16 mouse cellular contexts compared by ENCODE assay signal in the genomic region with DNA sequence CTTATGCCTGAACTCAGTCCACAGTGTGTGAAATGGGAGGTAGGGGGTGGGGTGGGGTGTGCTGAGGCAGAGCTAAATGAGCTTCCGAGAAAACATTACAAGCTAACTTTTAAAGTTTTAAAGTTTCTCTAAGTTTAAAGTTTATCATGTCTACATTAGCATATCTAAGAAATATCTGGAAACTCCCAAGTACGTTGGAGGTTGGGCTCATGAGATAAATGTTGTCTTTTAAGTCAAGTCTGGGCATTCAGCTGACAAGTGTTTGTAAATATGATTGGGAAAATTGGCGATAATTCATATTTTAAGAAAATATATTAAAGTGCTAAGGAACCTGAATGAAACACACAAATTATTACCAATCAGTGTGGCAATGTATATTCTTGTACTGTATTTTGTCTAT.
"Had no signal": no experiment of that assay in that cellular context is flagged by ENCODE, and none has a peak within 500 bp of the region (broad histone marks: within the 10 kb centered on the region; RNA-seq: fewer than 3 reads in every experiment).

No protein-coding gene starts in this region.

- H3K9me3 ChIP-seq: neural tube, embryonic 13.5 days; neural tube, embryonic 15.5 days; stomach, embryonic 15.5 days had no signal

- H3K36me3 ChIP-seq: neural tube, embryonic 13.5 days; neural tube, embryonic 15.5 days; stomach, embryonic 15.5 days had no signal

- DNase-seq: retina, postnatal 1 day; right cerebral cortex, adult 18-20 months; right cerebral cortex, postnatal 14 days; right cerebral cortex, postnatal 25 days; right cerebral cortex, postnatal 4 days; spleen, adult 18-20 months; thymus, adult 18-20 months; thymus, adult 2 months; thymus, postnatal 14 days; thymus, postnatal 25 days; thymus, postnatal 36 days; thymus, postnatal 4 days had no signal

- H3K4me1 ChIP-seq: neural tube, embryonic 13.5 days; neural tube, embryonic 15.5 days; stomach, embryonic 15.5 days had no signal

- H3K27me3 ChIP-seq: neural tube, embryonic 13.5 days; neural tube, embryonic 15.5 days; stomach, embryonic 15.5 days had no signal

- H3K9ac ChIP-seq: neural tube, embryonic 13.5 days; neural tube, embryonic 15.5 days; stomach, embryonic 15.5 days had no signal

- H3K27ac ChIP-seq: neural tube, embryonic 13.5 days; neural tube, embryonic 15.5 days; stomach, embryonic 15.5 days; stomach, postnatal 0 days had no signal

- H3K4me2 ChIP-seq: neural tube, embryonic 13.5 days; neural tube, embryonic 15.5 days; stomach, embryonic 15.5 days had no signal

- H3K4me3 ChIP-seq: neural tube, embryonic 13.5 days; neural tube, embryonic 15.5 days; stomach, embryonic 15.5 days had no signal
